Mouse (Mus musculus): ENCODE data around the gene Dnajb8. TPM values are rescaled to one million over a fixed set of nuclear protein-coding genes. Genes with fewer than 3 reads are reported as not detected.

The Dnajb8 gene
- polyA plus RNA-seq, 1 experiment from 2014 or later: not detected

DNA sequence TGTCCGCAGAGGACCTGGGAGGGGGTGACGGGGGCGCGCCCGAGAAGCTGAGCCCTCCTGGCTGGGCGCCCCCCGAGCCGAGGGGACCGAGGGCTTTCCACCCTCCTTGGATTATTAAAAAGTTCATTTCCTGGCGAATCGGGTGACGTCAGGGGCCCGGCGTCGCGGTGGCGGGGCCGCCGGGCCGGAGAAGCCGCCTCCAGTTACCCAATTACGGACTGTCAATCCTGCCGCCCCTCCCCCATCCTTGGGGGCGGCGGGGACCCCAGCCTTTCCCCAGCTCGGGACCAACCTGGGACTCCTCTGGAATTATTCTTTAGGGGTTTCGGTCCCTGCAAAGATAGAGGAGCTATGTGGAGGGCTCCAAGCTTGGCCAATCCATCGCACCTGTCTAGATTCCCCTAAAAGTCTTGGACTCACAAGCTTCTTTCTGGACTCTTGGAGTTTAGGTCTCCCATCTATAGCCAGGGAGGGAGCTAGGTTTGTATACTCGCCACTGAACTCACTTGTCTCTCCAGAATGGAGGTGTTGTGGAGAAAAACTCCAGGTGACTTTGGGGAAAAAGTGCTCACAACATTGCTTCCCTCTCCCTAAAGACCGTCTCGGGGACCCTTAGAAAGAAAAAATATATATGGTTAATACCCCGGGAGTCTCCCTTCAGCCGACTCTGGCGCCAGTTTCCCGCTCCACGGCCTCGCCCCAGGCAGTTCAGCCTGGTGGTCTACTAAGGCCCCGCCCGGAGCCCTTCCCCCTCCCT, 24.6 kb upstream of the Dnajb8 start:
- H3K9me3 ChIP-seq (ENCODE audit: control insufficient read depth, low read length): no peaks in the 10 kb centered on the region
- H3K27ac ChIP-seq (ENCODE audit: low read depth, low read length): no peak overlapping the region
- no peak for ATAC-seq (ENCODE audit: low read depth)
- peaks cover 22% of the 10 kb centered on the region for H3K4me1 ChIP-seq (ENCODE audit: control insufficient read depth, insufficient read depth, low read length)
- peaks cover 82% of the 10 kb centered on the region for H3K27me3 ChIP-seq (ENCODE audit: control insufficient read depth, insufficient read depth, low read length)
- H3K4me2 ChIP-seq (ENCODE audit: low read depth, low read length): peak overlapping the region; percentile 29
- H3K4me3 ChIP-seq (ENCODE audit: low read depth, low read length): peak overlapping the region; percentile 17; the same call in 1 of the 2 replicates
- no peaks in the 10 kb centered on the region for H3K36me3 ChIP-seq (ENCODE audit: control insufficient read depth, insufficient read depth, low read length)
- under 1% methylated on average over 39 of the region's 39 CpGs for WGBS
- H3K9ac ChIP-seq (replicated peaks; ENCODE audit: low read depth, low read length): no peak overlapping the region

DNA sequence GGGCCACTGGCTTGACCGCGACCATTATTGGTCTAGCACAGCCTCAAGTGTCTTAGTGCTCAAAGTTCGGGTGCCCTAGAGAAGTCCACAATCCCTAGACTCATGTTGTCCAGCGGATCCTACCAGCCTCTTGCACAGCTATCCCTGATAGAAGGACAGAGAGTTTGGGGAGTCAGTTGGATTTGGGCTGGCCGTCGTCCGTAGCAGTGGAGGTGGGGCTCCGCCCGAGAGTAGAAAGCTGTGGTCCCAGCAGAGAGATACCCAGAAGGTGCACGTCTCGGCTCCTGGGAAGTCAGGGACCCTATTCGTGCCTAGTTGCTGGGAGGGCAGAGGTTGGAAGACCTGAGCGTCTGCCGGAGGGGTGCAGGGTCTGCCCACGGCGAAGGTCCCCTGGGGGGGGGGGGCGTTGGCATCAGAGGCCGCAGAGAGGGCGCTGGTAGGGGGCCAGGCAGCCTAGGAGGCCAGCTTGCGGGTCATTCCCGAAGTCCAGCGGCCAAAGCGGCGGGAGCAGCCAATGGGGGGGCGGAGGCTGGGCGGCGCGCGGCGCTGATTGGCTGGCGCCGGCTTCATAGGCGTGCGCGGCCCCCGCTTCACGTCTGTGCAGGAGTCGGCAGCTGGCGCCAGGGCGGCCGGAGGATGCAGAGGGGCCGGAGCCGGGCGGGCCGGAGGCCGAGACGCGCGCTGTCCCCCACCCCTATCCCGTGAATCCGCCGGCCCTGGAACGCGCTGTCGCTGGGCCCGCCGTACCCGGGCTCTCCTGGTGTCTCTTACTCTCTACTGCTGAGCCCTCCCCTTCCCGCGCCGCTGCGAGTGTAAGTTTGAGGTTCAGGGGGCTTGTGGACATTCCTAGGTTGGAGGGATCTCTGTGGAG, 23.8 kb upstream of the Dnajb8 start:
- Histone ChIP-seq H3K27ac (ENCODE audit: low read depth, low read length) (no peak overlapping the region), H3K27me3 (ENCODE audit: control insufficient read depth, insufficient read depth, low read length) (peaks cover 79% of the 10 kb centered on the region), H3K36me3 (ENCODE audit: control insufficient read depth, insufficient read depth, low read length) (no peaks in the 10 kb centered on the region), H3K4me2 (ENCODE audit: low read depth, low read length) (peak overlapping the region; percentile 41), H3K9me3 (ENCODE audit: control insufficient read depth, low read length) (no peaks in the 10 kb centered on the region), H3K4me3 (ENCODE audit: low read depth, low read length) (peak overlapping the region; percentile 31), H3K9ac (replicated peaks; ENCODE audit: low read depth, low read length) (0 out of 2 replicates have a peak overlapping the region, but pooled peaks have one; percentile 11), H3K4me1 (ENCODE audit: control insufficient read depth, insufficient read depth, low read length) (peaks cover 22% of the 10 kb centered on the region)
- under 1% methylated on average over 55 of the region's 62 CpGs for WGBS
- peak; percentile 19; the same call in 1 of the 2 replicates for ATAC-seq (ENCODE audit: low read depth)

DNA sequence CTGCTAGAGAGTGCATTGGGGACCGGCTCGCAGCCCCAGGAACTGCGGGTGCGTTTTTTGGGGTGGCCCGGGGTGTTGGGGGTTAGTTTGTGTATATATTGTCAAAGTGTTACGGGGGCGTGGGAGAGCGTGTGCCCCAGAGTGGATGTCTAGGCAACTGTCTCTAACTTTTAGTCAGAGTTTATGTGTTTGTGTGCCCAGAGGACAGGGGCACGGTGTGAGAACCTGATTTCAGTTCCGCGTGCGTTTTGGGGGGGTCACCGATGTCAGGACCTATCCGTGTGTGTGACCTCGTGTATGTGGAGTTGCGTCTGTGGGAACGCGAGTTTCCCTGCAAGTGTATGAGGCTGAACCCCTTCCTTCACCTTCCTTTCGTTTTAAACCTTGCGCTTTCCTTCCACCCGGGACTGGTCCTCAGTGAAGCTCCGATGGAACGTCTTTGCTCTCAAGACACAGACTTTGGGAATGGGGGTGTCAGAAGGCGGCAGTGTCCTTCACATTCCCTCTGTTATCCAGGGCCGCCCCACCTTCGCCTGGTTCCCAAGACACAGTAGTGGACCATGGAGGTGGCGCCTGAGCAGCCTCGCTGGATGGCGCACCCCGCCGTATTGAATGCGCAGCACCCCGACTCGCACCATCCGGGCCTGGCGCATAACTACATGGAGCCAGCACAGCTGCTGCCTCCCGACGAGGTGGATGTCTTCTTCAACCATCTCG, 22.9 kb upstream of the Dnajb8 start:
- Histone ChIP-seq H3K4me3 (ENCODE audit: low read depth, low read length) (peak overlapping the region; percentile 31), H3K27me3 (ENCODE audit: control insufficient read depth, insufficient read depth, low read length) (peaks cover 81% of the 10 kb centered on the region), H3K4me1 (ENCODE audit: control insufficient read depth, insufficient read depth, low read length) (peaks cover 16% of the 10 kb centered on the region), H3K36me3 (ENCODE audit: control insufficient read depth, insufficient read depth, low read length) (no peaks in the 10 kb centered on the region), H3K4me2 (ENCODE audit: low read depth, low read length) (peak overlapping the region; percentile 41), H3K9ac (replicated peaks; ENCODE audit: low read depth, low read length) (0 out of 2 replicates have a peak overlapping the region, but pooled peaks have one; percentile 11), H3K9me3 (ENCODE audit: control insufficient read depth, low read length) (no peaks in the 10 kb centered on the region), H3K27ac (ENCODE audit: low read depth, low read length) (no peak overlapping the region)
- no peak for ATAC-seq (ENCODE audit: low read depth)
- under 1% methylated on average over 39 of the region's 39 CpGs for WGBS

DNA sequence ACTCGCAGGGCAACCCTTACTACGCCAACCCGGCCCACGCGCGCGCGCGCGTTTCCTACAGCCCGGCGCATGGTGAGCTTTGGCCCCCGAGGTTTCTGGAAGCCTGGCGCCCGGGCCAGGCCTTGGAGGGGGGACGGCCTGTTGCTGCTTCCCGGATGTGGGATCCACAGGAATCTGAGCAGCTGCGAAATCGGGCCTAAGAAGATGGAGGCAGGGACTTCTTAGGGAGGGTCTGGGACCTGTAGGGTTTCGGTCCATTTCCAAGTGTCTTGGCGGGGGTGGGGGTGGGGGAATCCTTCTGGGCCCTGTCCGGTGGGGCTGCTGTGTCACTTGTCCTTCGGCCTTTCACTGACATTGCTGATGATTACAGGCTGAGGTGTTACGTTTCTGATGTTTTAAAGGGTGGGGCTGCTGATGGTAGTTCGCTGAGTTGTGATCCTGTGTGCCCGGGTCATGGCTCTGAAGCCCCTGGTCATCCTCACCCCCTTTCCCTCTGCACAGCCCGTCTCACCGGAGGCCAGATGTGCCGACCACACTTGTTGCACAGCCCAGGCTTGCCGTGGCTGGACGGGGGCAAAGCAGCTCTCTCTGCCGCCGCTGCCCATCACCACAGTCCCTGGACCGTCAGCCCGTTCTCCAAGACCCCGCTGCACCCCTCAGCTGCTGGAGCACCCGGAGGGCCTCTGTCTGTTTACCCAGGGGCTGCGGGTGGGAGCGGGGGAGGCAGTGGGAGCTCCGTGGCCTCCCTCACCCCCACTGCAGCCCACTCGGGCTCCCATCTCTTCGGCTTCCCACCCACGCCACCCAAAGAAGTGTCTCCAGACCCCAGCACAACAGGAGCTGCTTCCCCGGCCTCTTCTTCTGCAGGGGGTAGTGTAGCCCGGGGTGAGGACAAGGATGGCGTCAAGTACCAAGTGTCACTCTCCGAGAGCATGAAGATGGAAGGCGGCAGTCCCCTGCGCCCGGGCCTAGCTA, 22.1 kb upstream of the Dnajb8 start:
- H3K4me2 ChIP-seq (ENCODE audit: low read depth, low read length): peak overlapping the region; percentile 31
- no peak overlapping the region; the same call in 1 of the 2 replicates for H3K4me3 ChIP-seq (ENCODE audit: low read depth, low read length)
- peaks cover 16% of the 10 kb centered on the region for H3K4me1 ChIP-seq (ENCODE audit: control insufficient read depth, insufficient read depth, low read length)
- H3K9ac ChIP-seq (replicated peaks; ENCODE audit: low read depth, low read length): no peak overlapping the region
- no peaks in the 10 kb centered on the region for H3K9me3 ChIP-seq (ENCODE audit: control insufficient read depth, low read length)
- no peaks in the 10 kb centered on the region for H3K36me3 ChIP-seq (ENCODE audit: control insufficient read depth, insufficient read depth, low read length)
- no peak overlapping the region for H3K27ac ChIP-seq (ENCODE audit: low read depth, low read length)
- 1% methylated on average over 50 of the region's 50 CpGs for WGBS
- H3K27me3 ChIP-seq (ENCODE audit: control insufficient read depth, insufficient read depth, low read length): peaks cover 86% of the 10 kb centered on the region
- no peak for ATAC-seq (ENCODE audit: low read depth)

- Histone ChIP-seq H3K4me2 (ENCODE audit: low read depth, low read length) (no peak overlapping the region), H3K9ac (replicated peaks; ENCODE audit: low read depth, low read length) (no peak overlapping the region), H3K27me3 (ENCODE audit: control insufficient read depth, insufficient read depth, low read length) (peaks cover 86% of the 10 kb centered on the region), H3K27ac (ENCODE audit: low read depth, low read length) (no peak overlapping the region), H3K4me3 (ENCODE audit: low read depth, low read length) (no peak overlapping the region), H3K4me1 (ENCODE audit: control insufficient read depth, insufficient read depth, low read length) (peaks cover 16% of the 10 kb centered on the region), H3K36me3 (ENCODE audit: control insufficient read depth, insufficient read depth, low read length) (no peaks in the 10 kb centered on the region), H3K9me3 (ENCODE audit: control insufficient read depth, low read length) (no peaks in the 10 kb centered on the region)
- ATAC-seq (ENCODE audit: low read depth): no peak
- 6% methylated on average over 20 of the region's 20 CpGs for WGBS
Measured at GRCm38 (mm10) chr6:88200693-88201609, 21.1 kb upstream of the Dnajb8 start.

- no peak overlapping the region for H3K4me2 ChIP-seq (ENCODE audit: low read depth, low read length)
- no peak for ATAC-seq (ENCODE audit: low read depth)
- H3K9ac ChIP-seq (replicated peaks; ENCODE audit: low read depth, low read length): no peak overlapping the region
- no peaks in the 10 kb centered on the region for H3K36me3 ChIP-seq (ENCODE audit: control insufficient read depth, insufficient read depth, low read length)
- no peak overlapping the region for H3K27ac ChIP-seq (ENCODE audit: low read depth, low read length)
- WGBS: 9% methylated on average over 15 of the region's 15 CpGs
- H3K9me3 ChIP-seq (ENCODE audit: control insufficient read depth, low read length): no peaks in the 10 kb centered on the region
- peaks cover 11% of the 10 kb centered on the region for H3K4me1 ChIP-seq (ENCODE audit: control insufficient read depth, insufficient read depth, low read length)
- H3K27me3 ChIP-seq (ENCODE audit: control insufficient read depth, insufficient read depth, low read length): peaks cover 86% of the 10 kb centered on the region
- no peak overlapping the region for H3K4me3 ChIP-seq (ENCODE audit: low read depth, low read length)
Measured at GRCm38 (mm10) chr6:88201926-88202700, 20.0 kb upstream of the Dnajb8 start.

Measured in neural tube, embryonic 14.5 days (tissue).